Mouse (Mus musculus) brain, embryonic 14.5 days (tissue): ENCODE measurements around the gene Smad6.

Source experiments
- CTCF ChIP-seq: fragments of 200-500 bp; IDR thresholded peaks from 2 replicates; pipeline ENCODE4 v1.5.1; 2012; ENCODE audit warnings: inconsistent platforms, mild to moderate bottlenecking, moderate library complexity, borderline replicate concordance; ENCODE audit not compliant: insufficient read depth, insufficient read length; ENCODE audit errors: extremely low read depth
- POLR2A ChIP-seq: fragments of 200-500 bp; IDR thresholded peaks from 2 replicates; pipeline ENCODE4 v1.6.1; 2012; ENCODE audit warnings: mild to moderate bottlenecking, inconsistent platforms, borderline replicate concordance; ENCODE audit not compliant: poor library complexity, insufficient read depth, insufficient read length, severe bottlenecking; ENCODE audit errors: extremely low read depth

GRCm38 (mm10) chr9:63985125-63985524 is 36.7 kb downstream of the Smad6 start:
- TF ChIP-seq CTCF = no peak
- no peak for TF ChIP-seq POLR2A
